Mouse (Mus musculus) myocyte (in vitro differentiated cells): ENCODE measurements around the gene Fra10ac1.

Experiments
- CEBPB ChIP-seq: IDR thresholded peaks from 2 replicates; pipeline ENCODE4 v1.6.1; 2011; ENCODE audit warnings: mild to moderate bottlenecking, moderate library complexity; ENCODE audit not compliant: poor library complexity, insufficient read depth, severe bottlenecking
- MYOD1 ChIP-seq, 3 experiments: IDR thresholded peaks; one replicate each; pipeline ENCODE4 v1.6.1; 2011; ENCODE audit warnings: control low read depth in 2 of 3, low read depth in 2 of 3, mild to moderate bottlenecking in 2 of 3, moderate library complexity in 1 of 3; ENCODE audit not compliant: insufficient read length in 2 of 3, control insufficient read depth in 1 of 3
- POLR2A ChIP-seq: IDR thresholded peaks from one replicate; pipeline ENCODE4 v1.6.1; 2011; ENCODE audit warnings: low read depth, mild to moderate bottlenecking, control low read depth, moderate library complexity; ENCODE audit not compliant: insufficient read length
- POLR2AphosphoS2 ChIP-seq: IDR thresholded peaks from one replicate; pipeline ENCODE4 v1.6.1; 2011; ENCODE audit warnings: low read depth, control low read depth; ENCODE audit not compliant: insufficient read length
- SRF ChIP-seq: IDR thresholded peaks from one replicate; pipeline ENCODE4 v1.6.1; 2011; ENCODE audit warnings: low read depth; ENCODE audit not compliant: control insufficient read depth, insufficient read length

GRCm38 (mm10) chr19:38224685-38225060 lies 717 bp upstream of the Fra10ac1 start:
- no peak for TF ChIP-seq POLR2A
- no peak for TF ChIP-seq POLR2AphosphoS2
- TF ChIP-seq CEBPB, result no peak
- no peak for TF ChIP-seq MYOD1 (IDR thresholded peaks at IDR 0.05; ENCODE audit: control insufficient read depth in 1 of 3, insufficient read length in 2 of 3, low read depth in 2 of 3)
- no peak for TF ChIP-seq SRF
